ENCODE assay signal across 16 mouse cellular contexts in genomic region chr9:72475511-72475910, GRCm38 (mm10). TPM values are rescaled to one million over a fixed set of nuclear protein-coding genes. Genes with fewer than 3 reads are reported as not detected.
A peak's percentile ranks its signal among the peaks of the same experiment; 100 is the strongest.
DNase-seq lines count a peak whose midpoint lies in the region; ATAC-seq and TF ChIP-seq lines count a peak whose summit lies in the region.
"Had no signal": no experiment of that assay in that cellular context is flagged by ENCODE, and none has a peak within 500 bp of the region (broad histone marks: within the 10 kb centered on the region; RNA-seq: fewer than 3 reads in every experiment).

No protein-coding gene starts in this region.

- 86% methylated on average over 9 of the region's 9 CpGs for WGBS in hindbrain, embryonic 11.5 days

- peak; percentile 8 to 11 for DNase-seq in kidney, postnatal 4 days
- no peak for DNase-seq in kidney, adult 8-10 months
- peak; percentile 59 to 72 for DNase-seq in layer of hippocampus, adult 2 months (ENCODE audit: low spot score in 2 of 2)
- peak; percentile 27 to 35 for DNase-seq in left cerebral cortex, postnatal 10 days (ENCODE audit: extremely low spot score in 1 of 2, low spot score in 2 of 2)
- DNase-seq in right cerebral cortex, postnatal 14 days, result peak; percentile 28
- no peak for DNase-seq in hindbrain, embryonic 11.5 days (ENCODE audit: low spot score)
- DNase-seq in adipocyte (ENCODE audit: low spot score), result no peak
- no peak for DNase-seq in thymus, postnatal 36 days
- DNase-seq: adrenal gland, postnatal 25 days; gastrocnemius, postnatal 25 days; liver, embryonic 13.5 days; midbrain, embryonic 14.5 days; thymus, postnatal 14 days had no signal

- H3K27me3 ChIP-seq in hindbrain, embryonic 11.5 days (ENCODE audit: control insufficient read depth, insufficient read depth, low read length), result no peaks in the 10 kb centered on the region
- H3K27me3 ChIP-seq: embryonic facial prominence, embryonic 12.5 days; liver, embryonic 13.5 days had no signal

- TF ChIP-seq CTCF in layer of hippocampus, adult 2 months (conservative IDR thresholded peaks at IDR 0.05), result no peak

- H3K4me2 ChIP-seq in hindbrain, embryonic 11.5 days (replicated peaks; ENCODE audit: low read depth, low read length), result no peak overlapping the region
- H3K4me2 ChIP-seq: embryonic facial prominence, embryonic 12.5 days; liver, embryonic 13.5 days had no signal

- H3K4me3 ChIP-seq in layer of hippocampus, adult 2 months, result no peak overlapping the region
- no peak overlapping the region for H3K4me3 ChIP-seq in hindbrain, embryonic 11.5 days (ENCODE audit: low read depth, low read length)
- H3K4me3 ChIP-seq: embryonic facial prominence, embryonic 12.5 days; heart, embryonic 10.5 days; liver, embryonic 13.5 days had no signal

- no peak for ATAC-seq in hindbrain, embryonic 11.5 days (ENCODE audit: low FRiP score)
- ATAC-seq: CD4-positive, CD25-positive, alpha-beta regulatory T cell, adult 4 months had no signal

- H3K27ac ChIP-seq in layer of hippocampus, adult 2 months, result no peak overlapping the region
- H3K27ac ChIP-seq in hindbrain, embryonic 11.5 days (ENCODE audit: low read depth, low read length), result no peak overlapping the region
- H3K27ac ChIP-seq: embryonic facial prominence, embryonic 12.5 days; heart, embryonic 10.5 days; liver, embryonic 13.5 days had no signal

- no peak overlapping the region for H3K9ac ChIP-seq in hindbrain, embryonic 11.5 days (ENCODE audit: low read depth, low read length)
- H3K9ac ChIP-seq: embryonic facial prominence, embryonic 12.5 days; liver, embryonic 13.5 days had no signal

- H3K9me3 ChIP-seq in hindbrain, embryonic 11.5 days (ENCODE audit: control insufficient read depth, low read length), result no peaks in the 10 kb centered on the region
- H3K9me3 ChIP-seq: embryonic facial prominence, embryonic 12.5 days; heart, embryonic 10.5 days; liver, embryonic 13.5 days had no signal

- no peaks in the 10 kb centered on the region for H3K4me1 ChIP-seq in hindbrain, embryonic 11.5 days (replicated peaks; ENCODE audit: control insufficient read depth, insufficient read depth, low read length)
- H3K4me1 ChIP-seq: embryonic facial prominence, embryonic 12.5 days; heart, embryonic 10.5 days; liver, embryonic 13.5 days had no signal

- H3K36me3 ChIP-seq in hindbrain, embryonic 11.5 days (ENCODE audit: control insufficient read depth, insufficient read depth, low read length), result no peaks in the 10 kb centered on the region; the same call in 1 of the 2 replicates

- intact Hi-C loops in left cerebral cortex, postnatal 10 days (cut with DNase I), result no loop called here

RNA-seq across cellular contexts. Expression of gene Tex9, which starts 16.5 kb away (rescaled TPM):
- 1 to 10 TPM; 6.5 to 7.3 TPM for total RNA-seq in layer of hippocampus, adult 2 months (2021)
- 10 to 100 TPM; 12.5 to 13.2 TPM for total RNA-seq in left cerebral cortex, postnatal 10 days (2021)
- 55.5 and 75.3 TPM in 2 replicates for polyA plus RNA-seq in hindbrain, embryonic 11.5 days (2014; fragmentation: Nextera tagmentation; extraction: Ambion mirVana)

RNA-seq across cellular contexts. Expression of gene Mns1, which starts 37.7 kb away (rescaled TPM):
- 1 to 10 TPM; 1.2 to 2.4 TPM for total RNA-seq in layer of hippocampus, adult 2 months (2021)
- total RNA-seq in left cerebral cortex, postnatal 10 days (2021), result 1 to 10 TPM; 1.2 to 1.7 TPM
- polyA plus RNA-seq in hindbrain, embryonic 11.5 days (2014; fragmentation: Nextera tagmentation; extraction: Ambion mirVana), result 45.6 and 49.5 TPM in 2 replicates

RNA-seq across cellular contexts. Expression of gene Rfx7, which starts 56.5 kb away (rescaled TPM):
- 10 to 100 TPM; 21.4 to 21.6 TPM for total RNA-seq in layer of hippocampus, adult 2 months (2021)
- total RNA-seq in left cerebral cortex, postnatal 10 days (2021), result 10 to 100 TPM; 35.0 to 37.4 TPM
- polyA plus RNA-seq in hindbrain, embryonic 11.5 days (2014; fragmentation: Nextera tagmentation; extraction: Ambion mirVana), result 23.1 and 26.4 TPM in 2 replicates

Comparison
In these comparisons a context has a peak if more than half of its experiments do, and no peak if none do; other contexts are left out.
1. DNase-seq: peak in kidney, postnatal 4 days (2 of 2), layer of hippocampus, adult 2 months (2 of 2), left cerebral cortex, postnatal 10 days (2 of 2) and right cerebral cortex, postnatal 14 days (single experiment); none in kidney, adult 8-10 months (0 of 2), hindbrain, embryonic 11.5 days (single experiment), adipocyte (single experiment) and thymus, postnatal 36 days (0 of 2).